Mouse (Mus musculus): ENCODE results near the gene Tab2. TPM values are rescaled to one million over a fixed set of nuclear protein-coding genes. Genes with fewer than 3 reads are reported as not detected.

Tab2 gene
- total RNA-seq (2021): 10 to 100 TPM; 55.3 to 68.8 TPM
- long read RNA-seq, experiment 1, partial matches to known transcripts: 3 of 12 reads
- long read RNA-seq, experiment 1, other reads (novel, unspliced or antisense): 9 of 12 reads
- long read RNA-seq, experiment 2, full-length matches to known transcripts: 1 of 19 reads
- long read RNA-seq, experiment 2, partial matches to known transcripts: 6 of 19 reads
- long read RNA-seq, experiment 2, other reads (novel, unspliced or antisense): 12 of 19 reads

DNA sequence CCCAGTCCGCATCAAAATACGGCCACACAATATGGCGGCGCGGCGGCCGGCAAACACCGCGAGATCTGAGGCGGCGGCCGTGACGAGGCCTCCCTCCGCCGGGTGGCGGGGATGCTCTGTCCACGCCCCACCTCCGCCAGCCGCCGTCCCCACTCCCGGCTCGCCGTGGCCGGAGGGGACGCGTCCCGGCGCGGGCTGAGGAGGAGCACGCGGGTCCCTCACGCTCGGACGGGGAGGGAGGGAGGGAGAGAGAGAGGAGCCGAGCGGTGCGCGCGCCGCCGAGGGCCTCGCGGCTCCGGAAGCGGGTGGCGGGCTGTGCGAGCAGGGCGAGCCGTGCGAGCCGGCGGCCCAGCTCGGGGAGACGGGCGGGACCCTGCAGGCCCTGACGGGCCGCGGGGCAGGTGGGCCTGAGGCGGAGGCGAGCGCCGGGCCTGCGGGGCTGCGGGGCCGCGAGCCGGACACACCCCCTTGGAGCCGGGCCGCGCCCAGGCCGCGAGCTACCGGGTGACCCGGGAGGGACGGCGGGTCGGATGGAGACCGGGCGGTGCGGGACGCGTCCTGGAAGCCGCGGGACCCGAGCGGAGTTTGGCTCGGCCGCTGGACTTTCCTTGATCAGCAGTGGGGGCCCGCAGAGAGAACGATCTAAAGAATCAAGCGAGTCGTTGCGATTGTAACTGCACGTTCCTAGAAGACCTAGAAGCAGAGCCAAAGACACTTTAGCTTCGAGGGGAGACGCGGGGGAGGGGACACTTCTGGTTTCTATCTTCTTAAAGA, at the start of gene Tab2:
Tab2 (minus strand) TSS at position 3 of the 774 bp plus-strand sequence.
- DNase-seq: peak; percentile 92

DNA sequence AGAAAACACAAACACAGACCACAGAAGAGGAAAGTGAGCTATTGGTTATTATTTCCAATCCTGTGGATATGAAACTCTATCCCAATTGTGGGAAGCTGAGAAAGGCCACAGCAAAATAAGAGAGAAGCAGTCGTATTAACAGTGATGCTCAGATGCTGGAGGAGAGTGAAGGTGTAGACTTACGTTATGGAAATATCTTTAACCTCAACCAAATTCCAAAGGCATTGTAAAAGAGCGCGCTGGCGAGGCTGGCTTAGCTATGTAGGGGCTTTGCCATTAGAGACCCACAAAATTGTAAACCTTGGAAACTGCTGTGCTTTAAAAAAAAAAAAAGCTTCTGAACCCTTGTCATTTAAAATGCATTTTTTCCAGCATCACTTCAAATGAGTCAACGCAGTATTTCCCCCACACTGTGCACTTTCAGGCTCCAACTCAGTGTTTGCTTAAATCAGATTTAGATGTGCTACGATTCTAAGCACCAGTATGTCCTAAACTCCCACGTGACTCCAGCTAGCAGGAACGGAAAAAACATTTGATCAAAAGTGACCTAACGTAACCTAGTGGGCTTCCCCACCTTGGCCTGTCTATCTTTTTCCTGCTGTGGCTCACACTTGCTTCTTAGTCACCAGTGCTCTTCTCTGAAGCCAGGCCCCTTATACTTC, 36.4 kb upstream of the Tab2 start:
- no peak for DNase-seq

- DNase-seq: no peak
These were observed 35.6 kb upstream of the Tab2 start for GRCm38 (mm10) chr10:7991596-7991995.

GRCm38 (mm10) chr10:7987521-7987920, 31.5 kb upstream of the Tab2 start:
- DNase-seq: no peak

GRCm38 (mm10) chr10:7976462-7976861, 20.4 kb upstream of the Tab2 start:
- DNase-seq: no peak

DNA sequence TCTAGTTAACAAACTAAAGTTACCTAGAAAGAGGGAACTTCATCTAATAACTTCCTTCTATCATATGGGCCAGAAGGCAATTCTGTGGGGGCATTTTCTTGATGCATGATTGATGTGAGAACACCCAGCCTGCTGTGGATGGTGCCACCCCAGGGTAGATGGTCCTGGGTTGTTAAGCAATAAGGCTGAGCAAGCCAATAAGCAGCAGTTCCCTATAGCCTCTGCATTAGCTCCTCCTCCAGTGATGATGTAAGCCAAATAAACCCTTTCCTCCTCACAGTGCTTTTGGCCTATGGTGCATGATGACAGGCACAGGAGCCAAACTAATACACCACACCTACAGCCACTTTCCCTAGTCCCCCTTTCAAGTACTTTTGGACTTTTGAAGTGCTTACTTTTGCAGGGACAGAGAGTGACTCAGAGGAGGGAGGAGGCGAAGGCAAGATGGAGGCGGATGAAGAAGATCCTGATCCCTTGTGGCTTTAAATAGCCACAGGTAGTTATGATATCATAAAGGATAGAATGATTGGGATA, 12.8 kb upstream of the Tab2 start:
- DNase-seq: no peak

- DNase-seq: no peak
These were observed 11.1 kb upstream of the Tab2 start for GRCm38 (mm10) chr10:7967096-7967495.

GRCm38 (mm10) chr10:7959073-7959472, 3.0 kb upstream of the Tab2 start:
- DNase-seq: no peak

- DNase-seq: peak; percentile 63
These were observed 352 bp downstream of the Tab2 start for GRCm38 (mm10) chr10:7955634-7956121.

DNA sequence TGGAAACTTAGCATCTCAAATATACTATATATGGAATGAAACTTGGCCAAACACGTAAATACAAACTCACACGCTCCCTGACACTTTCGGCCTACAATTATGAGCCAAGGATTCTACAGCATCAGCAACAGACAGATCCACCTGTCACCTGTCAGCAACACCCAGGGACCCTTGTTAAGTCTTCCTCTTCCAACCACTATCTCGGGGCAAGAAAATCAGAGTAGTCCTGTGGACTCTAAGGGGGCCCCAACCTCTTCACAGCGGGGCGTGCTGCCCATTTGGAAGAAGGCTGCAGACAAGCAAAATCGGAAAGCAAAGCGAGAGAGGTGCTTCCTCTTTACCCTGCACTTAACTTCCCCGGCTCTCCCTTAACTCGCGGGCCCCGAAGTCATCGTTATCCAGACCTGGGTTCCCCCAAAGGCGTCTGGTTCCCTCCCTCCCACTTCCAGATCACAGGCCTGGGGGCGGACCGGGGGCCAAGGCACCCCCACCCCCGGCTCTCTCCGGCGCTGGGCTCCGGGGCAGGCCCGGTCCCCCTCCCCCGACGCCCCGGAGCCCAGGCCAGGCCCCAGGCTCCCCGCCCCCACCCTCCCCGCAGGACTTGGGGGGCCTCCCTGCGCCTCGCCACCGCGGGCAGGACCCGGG, 919 bp downstream of the Tab2 start:
- DNase-seq: peak; percentile 31

DNA sequence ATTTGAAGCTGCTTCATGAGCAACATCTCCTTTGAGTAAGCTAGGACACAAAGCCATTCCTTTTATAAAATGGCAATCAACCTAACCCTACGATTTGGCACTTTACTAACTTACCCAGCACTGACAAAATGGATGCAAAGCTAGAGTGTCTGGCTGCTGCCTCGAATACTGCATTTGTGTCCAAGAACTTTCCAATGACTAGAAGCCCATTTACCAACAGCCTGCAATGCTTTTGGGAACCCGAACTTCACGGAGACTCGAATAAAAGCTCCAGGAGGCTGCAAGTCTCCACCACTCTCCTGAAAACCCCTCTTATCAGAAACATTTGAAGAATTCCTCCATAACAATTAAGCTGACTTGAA, 1.4 kb downstream of the Tab2 start:
- DNase-seq: no peak

DNA sequence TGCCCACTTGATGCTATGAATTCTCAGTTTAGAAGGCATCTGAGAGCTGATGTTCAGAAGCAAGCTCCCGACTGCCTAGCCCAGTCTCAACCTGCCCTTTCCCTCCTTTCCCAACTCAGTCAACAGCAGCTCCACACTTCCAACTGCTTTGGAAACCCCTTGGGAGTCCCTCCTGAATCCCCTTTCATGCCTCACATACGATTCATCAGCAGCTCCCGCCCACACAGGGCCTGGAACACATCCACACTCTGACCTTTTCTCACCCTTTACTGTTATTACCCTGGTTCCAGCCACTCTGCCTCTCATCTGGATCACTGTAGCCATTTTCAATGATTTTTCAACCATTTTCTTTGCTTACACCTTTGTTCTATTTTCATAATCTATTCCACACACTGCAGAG, 13.0 kb downstream of the Tab2 start:
- no peak for DNase-seq

GRCm38 (mm10) chr10:7936556-7937192, 19.4 kb downstream of the Tab2 start:
- DNase-seq: no peak

DNA sequence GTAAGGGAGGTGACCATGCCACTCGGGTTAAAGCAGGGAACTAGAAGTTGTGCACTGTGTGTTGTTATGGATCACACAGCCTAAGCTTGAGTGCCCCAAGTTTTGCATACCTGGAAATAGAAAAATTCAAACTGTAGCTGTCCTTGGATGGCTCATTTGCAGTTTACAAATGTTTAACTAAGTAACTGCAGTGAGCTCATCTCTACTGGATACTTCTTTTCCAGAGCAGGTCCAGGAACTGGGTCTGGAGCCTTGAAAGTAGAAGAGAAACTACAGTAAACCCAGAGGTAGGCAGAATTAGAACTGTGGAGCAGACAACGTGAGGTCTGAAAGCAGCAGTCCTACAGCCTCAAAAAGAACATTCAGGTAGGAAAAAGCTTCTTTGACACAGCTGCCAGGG, 23.1 kb downstream of the Tab2 start:
- no peak for DNase-seq

DNA sequence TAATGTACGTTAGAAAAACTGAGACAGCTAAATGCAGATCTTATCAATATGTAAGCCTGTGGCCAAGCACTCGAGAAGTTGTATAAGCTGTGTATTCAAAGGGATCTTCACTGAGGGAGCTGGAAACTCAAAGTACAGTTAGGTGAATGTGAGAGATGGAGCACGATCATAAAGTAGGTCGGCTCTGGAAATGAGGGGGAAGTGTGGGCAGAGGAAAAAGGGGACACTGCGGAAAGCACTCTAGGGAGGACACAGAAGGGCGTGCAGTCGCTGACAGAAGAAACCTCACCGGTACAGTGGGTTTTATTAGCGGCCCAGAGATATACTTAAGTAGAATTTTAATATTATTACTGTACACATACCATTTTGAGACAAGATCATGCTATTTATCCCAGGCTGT, 27.0 kb downstream of the Tab2 start:
- no peak for DNase-seq

DNA sequence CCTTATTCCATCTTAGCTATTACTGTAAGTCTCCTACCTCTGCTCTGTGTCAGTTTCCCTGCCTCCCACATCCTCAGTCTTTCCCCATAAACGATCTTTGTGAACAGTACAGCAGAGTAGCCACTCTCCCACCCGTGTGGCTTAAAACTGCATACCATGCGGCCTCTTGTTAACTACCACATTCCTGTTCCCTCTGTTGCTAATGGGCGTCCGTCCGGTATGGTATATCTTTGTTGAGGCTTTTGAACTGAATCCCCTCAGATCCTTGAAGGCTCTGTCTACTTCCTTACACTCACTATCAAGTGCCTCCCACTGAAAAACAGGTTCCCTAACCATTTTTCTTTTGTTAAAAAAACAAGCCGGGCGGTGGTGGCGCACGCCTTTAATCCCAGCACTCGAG, 30.5 kb downstream of the Tab2 start:
- DNase-seq: no peak

DNA sequence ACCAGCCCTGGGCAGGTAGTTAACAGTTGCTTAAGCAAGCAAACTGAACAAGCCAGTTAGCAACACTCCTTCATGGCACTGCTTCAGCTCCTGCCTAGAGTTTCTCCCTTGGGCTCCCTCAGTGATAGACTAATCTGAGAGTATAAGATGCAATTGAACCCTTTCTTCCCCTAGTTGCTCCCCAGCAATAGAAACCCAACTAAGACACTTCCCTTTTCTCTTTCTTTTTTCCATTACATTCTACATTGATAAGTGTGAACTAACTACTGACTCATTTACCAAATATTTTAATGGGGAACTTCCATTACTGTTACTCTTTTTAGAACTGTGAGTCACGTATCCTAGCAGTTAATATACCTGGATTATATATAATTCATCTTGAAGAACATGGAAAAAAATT, 32.6 kb downstream of the Tab2 start:
- no peak for DNase-seq

- no peak for DNase-seq
These were observed 44.8 kb downstream of the Tab2 start for GRCm38 (mm10) chr10:7911268-7911667.

- DNase-seq: no peak
These were observed 48.9 kb downstream of the Tab2 start for GRCm38 (mm10) chr10:7907151-7907550.

GRCm38 (mm10) chr10:7904157-7904556, 51.9 kb downstream of the Tab2 start:
- DNase-seq: no peak

DNA sequence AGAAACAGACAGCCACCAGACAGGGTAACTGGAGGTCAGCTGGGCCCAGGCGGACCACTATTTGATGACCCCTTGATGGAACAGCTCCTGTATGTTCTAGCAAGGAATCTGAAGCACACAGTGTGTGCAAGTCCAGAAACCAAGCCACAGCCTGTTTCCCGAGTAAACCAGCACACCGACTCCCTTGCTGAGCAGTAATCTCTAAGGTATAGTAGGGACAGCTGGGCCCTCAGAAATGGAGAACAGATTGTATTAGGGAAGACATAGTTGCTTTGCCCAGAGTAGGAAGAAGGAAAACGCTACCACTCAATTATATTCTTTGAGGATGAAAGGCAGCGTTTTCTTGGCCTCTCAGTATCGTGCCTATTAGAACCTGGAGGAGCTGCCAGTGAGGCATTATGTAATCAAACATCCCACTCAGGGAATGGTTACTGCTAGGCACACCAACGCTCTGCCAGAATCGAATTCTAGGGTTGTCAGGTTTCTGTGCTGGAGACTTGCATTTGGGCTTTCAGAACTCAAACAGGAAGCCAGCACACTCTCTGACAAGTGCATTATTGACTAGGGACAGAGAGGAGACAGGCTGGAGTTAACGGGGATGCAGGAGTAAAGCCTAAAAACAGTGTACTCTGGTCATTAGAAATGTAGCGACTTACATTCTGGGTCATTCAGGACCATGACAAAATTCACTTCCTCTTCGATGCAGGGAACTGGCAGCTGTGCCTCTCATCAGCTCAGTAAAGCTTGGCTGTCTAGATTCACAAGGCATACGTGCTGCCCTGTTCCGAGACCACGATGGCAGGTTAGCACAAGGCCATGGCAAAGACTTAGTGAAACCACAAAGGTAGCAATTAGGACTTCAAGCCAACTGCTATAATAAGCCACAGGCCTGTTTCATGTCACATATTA, 55.1 kb downstream of the Tab2 start:
- DNase-seq: no peak

All from gastrocnemius, postnatal 25 days (tissue).